26 mouse cellular contexts compared by ENCODE assay signal in genomic region chr1:171265971-171266744, GRCm38 (mm10). TPM values are rescaled to one million over a fixed set of nuclear protein-coding genes. Genes with fewer than 3 reads are reported as not detected.
DNase-seq lines count a peak whose midpoint lies in the region; ATAC-seq and TF ChIP-seq lines count a peak whose summit lies in the region.
"Had no signal": no experiment of that assay in that cellular context is flagged by ENCODE, and none has a peak within 500 bp of the region (broad histone marks: within the 10 kb centered on the region; RNA-seq: fewer than 3 reads in every experiment).

No protein-coding gene starts in this region.

- H3K27me3 ChIP-seq in heart, embryonic 12.5 days (replicated peaks): no peaks in the 10 kb centered on the region
- no peaks in the 10 kb centered on the region for H3K27me3 ChIP-seq in heart, postnatal 0 days (ENCODE audit: control insufficient read depth, insufficient read depth, low read length)
- H3K27me3 ChIP-seq in CH12.LX (replicated peaks): peaks cover 15% of the 10 kb centered on the region
- H3K27me3 ChIP-seq: embryonic facial prominence, embryonic 15.5 days; hindbrain, embryonic 13.5 days; intestine, embryonic 15.5 days; Patski had no signal

- peak overlapping the region; percentile 59 for H3K27ac ChIP-seq in heart, embryonic 12.5 days (ENCODE audit: poor library complexity, severe bottlenecking)
- peak overlapping the region; percentile 20; the same call in 1 of the 2 replicates for H3K27ac ChIP-seq in heart, postnatal 0 days (ENCODE audit: low read depth)
- no peak overlapping the region for H3K27ac ChIP-seq in CH12.LX (ENCODE audit: insufficient read depth, low read depth)
- H3K27ac ChIP-seq: embryonic facial prominence, embryonic 15.5 days; forebrain, embryonic 10.5 days; gastrocnemius, adult 2 months; heart, adult 2 months; hindbrain, embryonic 13.5 days; intestine, embryonic 15.5 days had no signal

- DNase-seq in heart, adult 11 months: no peak
- DNase-seq in heart, postnatal 0 days (ENCODE audit: low spot score): no peak
- DNase-seq in heart, adult 8-10 months (ENCODE audit: low spot score): no peak
- no peak for DNase-seq in CH12.LX (ENCODE audit: extremely low read depth)
- peak; percentile 60 for DNase-seq in telencephalon, adult 2 months (ENCODE audit: low read depth, low spot score)
- no peak for DNase-seq in adrenal gland, postnatal 25 days
- DNase-seq: adrenal gland, postnatal 14 days; B cell, adult 2 months; cerebellum, adult 8-10 months; cerebellum, postnatal 14 days; embryo, embryonic 11 days; gastrocnemius, adult 2 months; gastrocnemius, postnatal 36 days; heart, adult 2 months; kidney, adult 18-20 months had no signal

- 0 out of 2 replicates have a peak overlapping the region, but pooled peaks have one; percentile 13 for H3K4me2 ChIP-seq in heart, embryonic 12.5 days
- peak overlapping the region; percentile 15; the same call in 1 of the 2 replicates for H3K4me2 ChIP-seq in heart, postnatal 0 days (ENCODE audit: low read depth, low read length)
- H3K4me2 ChIP-seq in CH12.LX (ENCODE audit: insufficient read depth, low read depth, poor library complexity, severe bottlenecking): peak overlapping the region; percentile 35
- H3K4me2 ChIP-seq: embryonic facial prominence, embryonic 15.5 days; hindbrain, embryonic 13.5 days; intestine, embryonic 15.5 days had no signal

- in situ Hi-C loops in CH12.LX (cut with MboI; ENCODE audit: low pct_ligation_motif_present, low pct_unique_long_range_greater_than_20kb, low sequenced_read_pairs): no loop called here

- TF ChIP-seq CTCF in heart, postnatal 0 days (IDR thresholded peaks at IDR 0.05; ENCODE audit: low read depth): no peak
- TF ChIP-seq CTCF in CH12.LX (conservative IDR thresholded peaks at IDR 0.05 in 1 of 2, IDR thresholded peaks at IDR 0.05 in 1 of 2; ENCODE audit: low read depth in 2 of 2, low read length in 2 of 2): no peak

- no peak overlapping the region; the same call in 1 of the 2 replicates for H3K9ac ChIP-seq in heart, embryonic 12.5 days
- no peak overlapping the region for H3K9ac ChIP-seq in heart, postnatal 0 days (replicated peaks; ENCODE audit: low read depth, low read length)
- no peak overlapping the region for H3K9ac ChIP-seq in CH12.LX (ENCODE audit: insufficient read depth, low read depth)
- H3K9ac ChIP-seq: embryonic facial prominence, embryonic 15.5 days; hindbrain, embryonic 13.5 days; intestine, embryonic 15.5 days had no signal

- no peaks in the 10 kb centered on the region for H3K79me2 ChIP-seq in CH12.LX (replicated peaks; ENCODE audit: control insufficient read depth, extremely low read depth, insufficient read depth, poor library complexity, severe bottlenecking)

- no peak for TF ChIP-seq POLR2A in CH12.LX (IDR thresholded peaks at IDR 0.05; ENCODE audit: low read depth, low read length)

- WGBS in heart, embryonic 12.5 days: 50% methylated on average over 4 of the region's 4 CpGs
- WGBS in heart, postnatal 0 days: 44% methylated on average over 4 of the region's 4 CpGs

- dilution Hi-C loops in CH12.LX (cut with MboI; ENCODE audit: extremely low pct_ligation_motif_present, extremely low pct_unique_long_range_greater_than_20kb, low sequenced_read_pairs): no loop called here

- no peak overlapping the region for H3K4me3 ChIP-seq in heart, embryonic 12.5 days
- no peak overlapping the region for H3K4me3 ChIP-seq in heart, postnatal 0 days (ENCODE audit: low read depth, low read length)
- no peak overlapping the region for H3K4me3 ChIP-seq in CH12.LX (replicated peaks in 1 of 3; ENCODE audit: low read depth in 2 of 3, low read length in 2 of 3, poor library complexity in 1 of 3)
- H3K4me3 ChIP-seq: embryonic facial prominence, embryonic 15.5 days; erythroblast, embryonic 14.5 days; forebrain, embryonic 10.5 days; gastrocnemius, adult 2 months; heart, adult 2 months; hindbrain, embryonic 13.5 days; intestine, embryonic 15.5 days had no signal

- no peak for TF ChIP-seq RAD21 in CH12.LX (IDR thresholded peaks at IDR 0.05; ENCODE audit: low read depth, low read length)

- H3K4me1 ChIP-seq in heart, embryonic 12.5 days (replicated peaks): peaks cover 23% of the 10 kb centered on the region
- peaks cover 19% of the 10 kb centered on the region for H3K4me1 ChIP-seq in heart, postnatal 0 days (ENCODE audit: control insufficient read depth, insufficient read depth)
- peaks cover 0 to 11% of the 10 kb centered on the region in 2 experiments; a peak in 2 of 4 replicates for H3K4me1 ChIP-seq in CH12.LX (ENCODE audit: control insufficient read depth in 1 of 2, insufficient read depth in 2 of 2)

- ATAC-seq in heart, embryonic 12.5 days (ENCODE audit: insufficient number of reproducible peaks, low FRiP score): no peak
- ATAC-seq in heart, postnatal 0 days (ENCODE audit: insufficient read depth, low read depth): no peak
- ATAC-seq: activated CD4-positive, CD25-positive, alpha-beta regulatory T cell, adult 4 months; CD4-positive, CD25-positive, alpha-beta regulatory T cell, adult 4 months; forebrain, embryonic 14.5 days; intestine, embryonic 15.5 days; Patski had no signal

- TF ChIP-seq EP300 in heart, postnatal 0 days (IDR thresholded peaks at IDR 0.05; ENCODE audit: low read depth): no peak
- TF ChIP-seq EP300 in CH12.LX (IDR thresholded peaks at IDR 0.05; ENCODE audit: low read length): no peak

- H3K9me3 ChIP-seq in heart, embryonic 12.5 days (replicated peaks): no peaks in the 10 kb centered on the region
- no peaks in the 10 kb centered on the region for H3K9me3 ChIP-seq in heart, postnatal 0 days (replicated peaks; ENCODE audit: control insufficient read depth, low read length)
- no peaks in the 10 kb centered on the region for H3K9me3 ChIP-seq in CH12.LX (replicated peaks; ENCODE audit: low read length)
- H3K9me3 ChIP-seq: embryonic facial prominence, embryonic 15.5 days; forebrain, embryonic 10.5 days; hindbrain, embryonic 13.5 days; intestine, embryonic 15.5 days had no signal

- no peaks in the 10 kb centered on the region for H3K36me3 ChIP-seq in heart, embryonic 12.5 days
- H3K36me3 ChIP-seq in heart, postnatal 0 days (replicated peaks; ENCODE audit: control insufficient read depth, insufficient read depth, low read length): no peaks in the 10 kb centered on the region
- H3K36me3 ChIP-seq in CH12.LX (replicated peaks in 1 of 2; ENCODE audit: control insufficient read depth in 1 of 2, insufficient read depth in 1 of 2, low read length in 1 of 2): no peaks in the 10 kb centered on the region
- H3K36me3 ChIP-seq: embryonic facial prominence, embryonic 15.5 days; forebrain, embryonic 10.5 days; hindbrain, embryonic 13.5 days; intestine, embryonic 15.5 days had no signal

TF ChIP-seq in CH12.LX, 34 proteins besides CTCF, POLR2A, EP300 and RAD21 (continues in another document):
- TF ChIP-seq SMC3 (IDR thresholded peaks at IDR 0.05; ENCODE audit: low read depth, low read length): no peak
- TF ChIP-seq MXI1 (IDR thresholded peaks at IDR 0.05; ENCODE audit: low read depth, low read length): no peak
- TF ChIP-seq HCFC1 (IDR thresholded peaks at IDR 0.05; ENCODE audit: low read depth, low read length): no peak

RNA-seq across cellular contexts. Expression of gene B4galt3, which starts 4.0 kb away (rescaled TPM):
- 49.5 and 56.1 TPM in 2 replicates for polyA plus RNA-seq in heart, embryonic 12.5 days (2016; fragmentation: Nextera tagmentation; extraction: Ambion mirVana)
- total RNA-seq in heart, postnatal 0 days (2014; rRNA removed; ENCODE audit: low replicate concordance): 28.9 and 55.0 TPM in 2 replicates
- 32.6 and 34.3 TPM in 2 replicates for polyA plus RNA-seq in heart, postnatal 0 days (2015; fragmentation: Nextera tagmentation; extraction: Ambion mirVana)
- 10 to 100 TPM; 15.4 to 20.8 (median 19.1) TPM for total RNA-seq in heart, adult 8-10 months (2022)
- 27.4 and 27.8 TPM in 2 replicates for total RNA-seq in CH12.LX (2012; rRNA removed)
- total RNA-seq in CH12.LX (2014; rRNA removed): 18.3 and 19.3 TPM in 2 replicates
- 23.1 TPM in 2 replicates for polyA plus RNA-seq in CH12.LX (2012; ENCODE audit: insufficient read length, low read depth)
- 36.9 and 38.1 TPM in 2 replicates for total RNA-seq in adrenal gland, postnatal 25 days (2021)

RNA-seq across cellular contexts. Expression of gene Ppox, which starts 14.8 kb away (rescaled TPM):
- polyA plus RNA-seq in heart, embryonic 12.5 days (2016; fragmentation: Nextera tagmentation; extraction: Ambion mirVana): 51.7 and 55.4 TPM in 2 replicates
- 32.7 and 52.4 TPM in 2 replicates for total RNA-seq in heart, postnatal 0 days (2014; rRNA removed; ENCODE audit: low replicate concordance)
- polyA plus RNA-seq in heart, postnatal 0 days (2015; fragmentation: Nextera tagmentation; extraction: Ambion mirVana): 24.3 and 24.6 TPM in 2 replicates
- total RNA-seq in heart, adult 8-10 months (2022): 10 to 100 TPM; 11.9 to 16.6 (median 12.7) TPM
- 12.4 and 13.6 TPM in 2 replicates for total RNA-seq in CH12.LX (2012; rRNA removed)
- 10.5 and 13.7 TPM in 2 replicates for total RNA-seq in CH12.LX (2014; rRNA removed)
- polyA plus RNA-seq in CH12.LX (2012; ENCODE audit: insufficient read length, low read depth): 13.9 and 15.1 TPM in 2 replicates
- total RNA-seq in adrenal gland, postnatal 25 days (2021): 41.6 and 54.7 TPM in 2 replicates

RNA-seq across cellular contexts. Expression of gene Ndufs2, which starts 15.0 kb away (rescaled TPM):
- polyA plus RNA-seq in heart, embryonic 12.5 days (2016; fragmentation: Nextera tagmentation; extraction: Ambion mirVana): 443 and 471 TPM in 2 replicates
- total RNA-seq in heart, postnatal 0 days (2014; rRNA removed; ENCODE audit: low replicate concordance): 962 and 1,127 TPM in 2 replicates
- 998 and 1,009 TPM in 2 replicates for polyA plus RNA-seq in heart, postnatal 0 days (2015; fragmentation: Nextera tagmentation; extraction: Ambion mirVana)
- total RNA-seq in heart, adult 8-10 months (2022): 1,000 to 10,000 TPM; 1,619 to 1,708 (median 1,672) TPM
- total RNA-seq in CH12.LX (2012; rRNA removed): 244 and 265 TPM in 2 replicates
- total RNA-seq in CH12.LX (2014; rRNA removed): 239 and 242 TPM in 2 replicates
- 242 and 264 TPM in 2 replicates for polyA plus RNA-seq in CH12.LX (2012; ENCODE audit: insufficient read length, low read depth)
- 565 and 662 TPM in 2 replicates for total RNA-seq in adrenal gland, postnatal 25 days (2021)

RNA-seq across cellular contexts. Expression of gene Adamts4, which starts 15.9 kb away (rescaled TPM):
- polyA plus RNA-seq in heart, embryonic 12.5 days (2016; fragmentation: Nextera tagmentation; extraction: Ambion mirVana): 2.2 and 3.1 TPM in 2 replicates
- 4.1 and 5.5 TPM in 2 replicates for total RNA-seq in heart, postnatal 0 days (2014; rRNA removed; ENCODE audit: low replicate concordance)
- polyA plus RNA-seq in heart, postnatal 0 days (2015; fragmentation: Nextera tagmentation; extraction: Ambion mirVana): 3.8 and 3.9 TPM in 2 replicates
- under 1 TPM; 0.19 to 0.60 (median 0.25) TPM for total RNA-seq in heart, adult 8-10 months (2022)
- total RNA-seq in CH12.LX (2012; rRNA removed) (0.13 and 0.25 TPM in 2 replicates), CH12.LX (2014; rRNA removed) (0.04 and 0.08 TPM in 2 replicates)
- polyA plus RNA-seq in CH12.LX (2012; ENCODE audit: insufficient read length, low read depth): 0.09 and 0.19 TPM in 2 replicates
- total RNA-seq in adrenal gland, postnatal 25 days (2021): 0.62 and 0.67 TPM in 2 replicates
- total RNA-seq: common myeloid progenitor, adult 5-6 weeks had no signal
- polyA plus RNA-seq: erythroblast, embryonic 14.5 days had no signal

RNA-seq across cellular contexts. Expression of gene Usp21, which starts 21.6 kb away (rescaled TPM):
- 55.1 and 55.7 TPM in 2 replicates for polyA plus RNA-seq in heart, embryonic 12.5 days (2016; fragmentation: Nextera tagmentation; extraction: Ambion mirVana)
- total RNA-seq in heart, postnatal 0 days (2014; rRNA removed; ENCODE audit: low replicate concordance): 20.0 and 27.3 TPM in 2 replicates
- polyA plus RNA-seq in heart, postnatal 0 days (2015; fragmentation: Nextera tagmentation; extraction: Ambion mirVana): 30.6 and 32.3 TPM in 2 replicates
- total RNA-seq in heart, adult 8-10 months (2022): 10 to 100 TPM; 18.9 to 21.1 (median 19.9) TPM
- total RNA-seq in CH12.LX (2012; rRNA removed) (13.1 and 14.2 TPM in 2 replicates), CH12.LX (2014; rRNA removed) (7.1 and 8.5 TPM in 2 replicates)
- polyA plus RNA-seq in CH12.LX (2012; ENCODE audit: insufficient read length, low read depth): 34.3 and 37.6 TPM in 2 replicates
- total RNA-seq in adrenal gland, postnatal 25 days (2021): 47.8 and 50.5 TPM in 2 replicates
